Mouse (Mus musculus): ENCODE data around the gene Cct3.

GRCm38 (mm10) chr3:88287110-88287509, 9.8 kb upstream of the Cct3 start, which contains the start of gene Gm38392:
- TF ChIP-seq CTCF (IDR thresholded peaks at IDR 0.05; ENCODE audit: insufficient read depth, low read depth, low read length) (no peak), POLR2A (IDR thresholded peaks at IDR 0.05; ENCODE audit: insufficient read depth, low read depth, low read length) (no peak)
